Mouse (Mus musculus) hindbrain, postnatal 0 days (tissue): ENCODE data around the gene T2. TPM values are rescaled to one million over a fixed set of nuclear protein-coding genes. Genes with fewer than 3 reads are reported as not detected.
"Not testable (repeated sequence)": the region's sequence is repeated elsewhere in the genome, so short reads cannot be mapped to it uniquely, and the experiment has no call there.

Source experiments
- ATAC-seq: fragments of 200-750 bp; cut with Nextera tagmentation; 2 replicates; pipeline ENCODE4 v1.8.0; 2017; ENCODE audit warnings: mild to moderate bottlenecking, moderate TSS enrichment, moderate library complexity
- DNase-seq: peaks from one replicate; pipeline ENCODE4 v3.0.0-alpha.2; 2015; ENCODE audit warnings: low spot score
- H3K27ac ChIP-seq: fragments of 300-500 bp; sonication (generic); 2 replicates; pipeline ENCODE4 v1.5.1; 2014; ENCODE audit warnings: mild to moderate bottlenecking
- H3K27me3 ChIP-seq: fragments of 300-500 bp; sonication (generic); 2 replicates; pipeline ENCODE4 v1.6.1; 2014; ENCODE audit warnings: low read length, mixed read lengths; ENCODE audit not compliant: insufficient read depth
- H3K36me3 ChIP-seq: fragments of 300-500 bp; sonication (generic); 2 replicates; pipeline ENCODE4 v1.6.1; 2014; ENCODE audit warnings: low read length, mixed read lengths; ENCODE audit not compliant: insufficient read depth
- H3K4me1 ChIP-seq: fragments of 300-500 bp; sonication (generic); 2 replicates; pipeline ENCODE4 v1.6.1; 2014; ENCODE audit warnings: antibody characterized with exemption, low read length, mixed read lengths; ENCODE audit not compliant: insufficient read depth
- H3K4me2 ChIP-seq: fragments of 300-500 bp; sonication (generic); 2 replicates; pipeline ENCODE4 v1.6.1; 2014; ENCODE audit warnings: low read depth, mild to moderate bottlenecking, low read length, moderate library complexity, mixed read lengths
- H3K4me3 ChIP-seq: fragments of 300-500 bp; sonication (generic); 2 replicates; pipeline ENCODE4 v1.5.1; 2014; ENCODE audit warnings: low read length
- H3K9ac ChIP-seq: fragments of 300-500 bp; sonication (generic); replicated peaks from 2 replicates; pipeline ENCODE4 v1.6.1; 2014; ENCODE audit warnings: mild to moderate bottlenecking, low read length, moderate library complexity, mixed read lengths
- H3K9me3 ChIP-seq: fragments of 300-500 bp; sonication (generic); 2 replicates; pipeline ENCODE4 v1.6.1; 2016; ENCODE audit warnings: low read length, mixed read lengths
- CTCF ChIP-seq: IDR thresholded peaks from 2 replicates; pipeline ENCODE4 v1.5.1; 2016; ENCODE audit warnings: antibody characterized with exemption, control low read depth, low read depth
- WGBS: fragments of 180-500 bp; shearing (Covaris S2); extraction: QIAGEN DNeasy Blood & Tissue Kit; methylation state at CpG from one replicate; pipeline ENCODE4 v1.1.7; 2014; 5-methylcytosine and 5-hydroxymethylcytosine counted together
- polyA plus RNA-seq: library from polyadenylated mRNA; unstranded; fragments of >200 nt; fragmentation: Nextera tagmentation; extraction: Ambion mirVana; gene quantifications from 2 replicates; pipeline ENCODE4 v1.2.1, GENCODE M21; 2015
- total RNA-seq: library from RNA; depleted of rRNA; stranded (reverse); fragments of >200 nt; gene quantifications from 2 replicates; pipeline ENCODE4 v1.2.3, GENCODE M21; 2014

Gene T2
- total and polyA plus RNA-seq, 2 experiments from 2014 or later: 0.10 to 0.69 TPM

GRCm38 (mm10) chr17:8397946-8398345 lies 42.2 kb downstream of the T2 start:
- Histone ChIP-seq H3K4me1 (no peaks in the 10 kb centered on the region), H3K36me3 (no peaks in the 10 kb centered on the region), H3K4me2 (no peak overlapping the region), H3K9me3 (no peaks in the 10 kb centered on the region), H3K9ac (no peak overlapping the region), H3K4me3 (no peak overlapping the region), H3K27me3 (no peaks in the 10 kb centered on the region), H3K27ac (no peak overlapping the region)
- ATAC-seq (no peak), DNase-seq (no peak)
- 59% methylated on average over 2 of the region's 2 CpGs for WGBS
- no peak for TF ChIP-seq CTCF

GRCm38 (mm10) chr17:8403932-8404331 lies 48.1 kb downstream of the T2 start:
- not testable (repeated sequence) for H3K27me3 ChIP-seq, H3K4me3 ChIP-seq, H3K9ac ChIP-seq, H3K36me3 ChIP-seq, DNase-seq, H3K27ac ChIP-seq, H3K4me2 ChIP-seq, H3K4me1 ChIP-seq, H3K9me3 ChIP-seq, ATAC-seq
- WGBS: 73% methylated on average over 8 of the region's 8 CpGs

DNA sequence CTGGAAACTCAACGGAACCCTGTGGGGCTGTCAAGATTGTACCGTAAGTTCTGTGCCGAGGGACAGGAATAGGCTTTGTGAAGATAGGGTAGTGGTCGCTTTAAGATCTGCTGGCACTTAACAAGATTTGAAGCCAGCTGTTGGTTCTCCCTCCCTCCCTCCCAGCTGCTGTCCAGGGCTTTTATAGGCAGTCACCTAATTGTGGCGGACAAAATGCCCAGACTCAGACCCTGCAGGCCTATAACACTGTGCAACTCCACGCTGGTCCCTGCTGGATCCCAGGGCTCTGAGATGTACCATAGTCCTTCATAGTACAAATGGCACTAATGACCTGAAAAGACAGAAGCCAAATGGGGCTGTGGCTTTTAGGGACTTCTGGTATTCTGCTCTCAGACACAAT lies 50.5 kb downstream of the T2 start:
- no peak for ATAC-seq

GRCm38 (mm10) chr17:8408002-8408401 lies 52.2 kb downstream of the T2 start:
- not testable (repeated sequence) for H3K9ac ChIP-seq, H3K27me3 ChIP-seq, DNase-seq, H3K9me3 ChIP-seq, ATAC-seq, H3K4me1 ChIP-seq, H3K4me2 ChIP-seq, H3K27ac ChIP-seq, H3K36me3 ChIP-seq, H3K4me3 ChIP-seq
- 78% methylated on average over 4 of the region's 4 CpGs for WGBS

More for the DNA sequence above, 50.5 kb downstream of the T2 start:
- no peaks in the 10 kb centered on the region for H3K4me1 ChIP-seq
- no peaks in the 10 kb centered on the region for H3K36me3 ChIP-seq
- H3K4me2 ChIP-seq: no peak overlapping the region
- H3K4me3 ChIP-seq: no peak overlapping the region
- no peak for DNase-seq
- no peak overlapping the region for H3K27ac ChIP-seq
- H3K27me3 ChIP-seq: no peaks in the 10 kb centered on the region
- 30% methylated on average over 6 of the region's 6 CpGs for WGBS
- no peak overlapping the region for H3K9ac ChIP-seq
- no peaks in the 10 kb centered on the region for H3K9me3 ChIP-seq
- no peak for TF ChIP-seq CTCF

DNA sequence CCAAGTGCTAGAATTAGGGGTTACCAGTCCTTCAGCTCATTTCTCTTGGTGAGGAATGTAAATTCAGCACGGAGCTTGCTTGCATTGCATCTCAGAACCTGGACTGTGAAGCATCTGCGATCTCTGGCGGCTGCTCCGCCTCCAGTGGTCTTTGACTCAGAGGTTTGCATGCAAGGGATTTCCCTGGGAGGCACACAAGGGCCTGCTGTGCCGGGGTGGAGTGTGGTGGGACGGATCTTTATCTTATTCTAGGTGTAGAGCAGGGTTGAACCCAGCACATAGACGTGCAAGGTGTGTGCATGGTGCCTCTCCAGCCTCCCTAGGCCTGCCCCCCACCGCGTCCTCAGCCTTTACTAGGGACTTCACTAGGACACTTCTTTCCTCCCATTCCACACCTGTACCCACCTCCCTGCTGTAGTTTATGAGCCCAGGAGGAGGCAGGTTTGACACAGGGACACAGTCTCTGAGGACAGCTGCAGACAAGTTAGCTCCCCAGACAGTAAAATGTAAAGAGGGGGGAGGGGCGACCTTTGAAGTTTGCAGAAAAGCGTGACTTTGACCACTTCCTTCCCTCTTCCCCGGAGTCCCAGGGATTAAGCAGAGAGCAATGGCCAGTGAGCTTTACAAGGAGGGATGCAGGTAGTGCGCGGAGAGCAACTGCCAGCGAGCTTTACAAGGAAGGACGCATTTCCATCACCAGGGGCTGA lies 53.0 kb downstream of the T2 start:
- Histone ChIP-seq H3K9ac (no peak overlapping the region), H3K4me3 (no peak overlapping the region), H3K9me3 (no peaks in the 10 kb centered on the region), H3K4me1 (no peaks in the 10 kb centered on the region), H3K27ac (no peak overlapping the region), H3K4me2 (no peak overlapping the region), H3K36me3 (no peaks in the 10 kb centered on the region), H3K27me3 (no peaks in the 10 kb centered on the region)
- 12% methylated on average over 16 of the region's 16 CpGs for WGBS
- no peak for TF ChIP-seq CTCF
- ATAC-seq (peak; percentile 43; the same call in 1 of the 2 replicates), DNase-seq (no peak)

- Histone ChIP-seq H3K4me1 (no peaks in the 10 kb centered on the region), H3K27me3 (no peaks in the 10 kb centered on the region), H3K9me3 (no peaks in the 10 kb centered on the region), H3K4me2 (no peak overlapping the region), H3K36me3 (no peaks in the 10 kb centered on the region), H3K9ac (no peak overlapping the region), H3K27ac (no peak overlapping the region), H3K4me3 (no peak overlapping the region)
- WGBS: 92% methylated on average over 2 of the region's 2 CpGs
- no peak for DNase-seq
- no peak for ATAC-seq
- no peak for TF ChIP-seq CTCF
Measured at GRCm38 (mm10) chr17:8410330-8410729, 54.5 kb downstream of the T2 start.

GRCm38 (mm10) chr17:8413656-8414055 lies 57.9 kb downstream of the T2 start:
- Histone ChIP-seq H3K27ac (no peak overlapping the region), H3K9me3 (no peaks in the 10 kb centered on the region)

More at GRCm38 (mm10) chr17:8413656-8414055, 57.9 kb downstream of the T2 start:
- Histone ChIP-seq H3K4me2 (no peak overlapping the region), H3K36me3 (no peaks in the 10 kb centered on the region), H3K27me3 (no peaks in the 10 kb centered on the region), H3K9ac (no peak overlapping the region), H3K4me1 (0 out of 2 replicates have a peak, but pooled peaks cover 3% of the 10 kb centered on the region), H3K4me3 (no peak overlapping the region)
- WGBS: 68% methylated on average over 5 of the region's 5 CpGs
- no peak for ATAC-seq
- TF ChIP-seq CTCF: no peak
- DNase-seq: no peak
